Mouse (Mus musculus) embryonic facial prominence, embryonic 11.5 days (tissue): Measurements from ENCODE around the gene Zfp451. TPM values are rescaled to one million over a fixed set of nuclear protein-coding genes. Genes with fewer than 3 reads are reported as not detected.
"Not testable (repeated sequence)": the region's sequence is repeated elsewhere in the genome, so short reads cannot be mapped to it uniquely, and the experiment has no call there.

Experiments used
- ATAC-seq: fragments of 200-750 bp; cut with Nextera tagmentation; replicated peaks from 2 replicates; pipeline ENCODE4 v1.8.0; 2017; ENCODE audit warnings: low read depth; ENCODE audit not compliant: insufficient number of reproducible peaks, low FRiP score, low TSS enrichment
- DNase-seq: peaks from one replicate; pipeline ENCODE4 v3.0.0-alpha.2; 2015; ENCODE audit warnings: low spot score
- H3K27ac ChIP-seq: fragments of 300-500 bp; sonication (generic); replicated peaks from 2 replicates; pipeline ENCODE4 v1.5.1; 2014; ENCODE audit warnings: mild to moderate bottlenecking, low read depth, low read length, control low read depth
- H3K27me3 ChIP-seq: fragments of 300-500 bp; sonication (generic); 2 replicates; pipeline ENCODE4 v1.6.1; 2014; ENCODE audit warnings: mild to moderate bottlenecking, low read length, moderate library complexity, mixed read lengths; ENCODE audit not compliant: control insufficient read depth, insufficient read depth
- H3K36me3 ChIP-seq: fragments of 300-500 bp; sonication (generic); replicated peaks from 2 replicates; pipeline ENCODE4 v1.6.1; 2014; ENCODE audit warnings: low read depth, mild to moderate bottlenecking, low read length, moderate library complexity, mixed read lengths; ENCODE audit not compliant: control insufficient read depth, insufficient read depth
- H3K4me1 ChIP-seq: fragments of 300-500 bp; sonication (generic); 2 replicates; pipeline ENCODE4 v1.6.1; 2014; ENCODE audit warnings: low read length, mixed read lengths; ENCODE audit not compliant: control insufficient read depth, insufficient read depth
- H3K4me2 ChIP-seq: fragments of 300-500 bp; sonication (generic); 2 replicates; pipeline ENCODE4 v1.6.1; 2014; ENCODE audit warnings: low read depth, mild to moderate bottlenecking, control low read depth, low read length, moderate library complexity
- H3K4me3 ChIP-seq: fragments of 300-500 bp; sonication (generic); 2 replicates; pipeline ENCODE4 v1.5.1; 2014; ENCODE audit warnings: low read depth, low read length, control low read depth
- H3K9ac ChIP-seq: fragments of 300-500 bp; sonication (generic); replicated peaks from 2 replicates; pipeline ENCODE4 v1.6.1; 2014; ENCODE audit warnings: mild to moderate bottlenecking, control low read depth, low read length
- H3K9me3 ChIP-seq: fragments of 300-500 bp; sonication (generic); replicated peaks from 2 replicates; pipeline ENCODE4 v1.6.1; 2016; ENCODE audit warnings: mild to moderate bottlenecking, low read length, inconsistent platforms, mixed read lengths; ENCODE audit not compliant: control insufficient read depth
- WGBS: fragments of 180-500 bp; shearing (Covaris S2); extraction: QIAGEN DNeasy Blood & Tissue Kit; methylation state at CpG from one replicate; pipeline ENCODE4 v1.1.7; 2014; 5-methylcytosine and 5-hydroxymethylcytosine counted together
- polyA plus RNA-seq: library from polyadenylated mRNA; unstranded; fragments of >200 nt; fragmentation: Nextera tagmentation; extraction: Ambion mirVana; gene quantifications from 2 replicates; pipeline ENCODE4 v1.2.1, GENCODE M21; 2014

Zfp451 gene
- polyA plus RNA-seq, 1 experiment from 2014 or later, result 42.8 TPM

DNA sequence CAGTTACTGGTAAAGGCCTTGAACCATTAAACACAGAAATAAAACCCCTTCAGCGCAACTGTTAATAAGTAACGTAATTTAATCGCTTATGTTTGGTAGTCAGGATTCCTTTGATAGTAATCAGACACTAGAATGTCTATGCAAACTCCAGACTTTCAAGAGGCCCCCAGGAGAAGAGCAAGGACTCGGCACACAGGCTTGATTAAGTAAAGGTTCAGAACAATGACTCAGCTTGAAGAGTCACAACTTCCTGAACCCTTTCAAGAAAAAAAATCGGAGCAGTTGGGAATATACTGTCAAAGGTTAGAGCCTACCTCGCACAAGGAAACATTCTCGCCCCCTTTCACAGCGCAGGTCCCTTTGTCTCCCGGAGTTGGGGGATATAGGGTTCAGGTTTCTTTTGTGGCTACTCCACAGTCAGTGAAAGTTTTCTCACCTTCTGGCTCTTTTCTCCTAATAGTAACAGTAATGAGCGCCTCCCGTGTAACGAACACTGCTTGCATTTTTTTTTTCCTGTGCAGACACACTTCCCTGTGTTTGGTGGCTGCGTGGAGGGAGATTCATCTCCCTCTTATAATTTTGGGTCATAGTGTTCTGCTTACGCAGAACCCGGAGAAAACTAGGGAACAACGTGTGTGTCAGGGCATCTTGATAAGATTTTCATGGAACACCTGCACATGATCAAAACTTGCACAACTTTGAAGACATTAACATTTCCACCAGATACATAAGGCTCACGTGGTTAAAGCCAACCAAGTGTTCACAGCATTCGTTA lies 58.0 kb downstream of the Zfp451 start:
- peak overlapping the region; percentile 54 for H3K4me3 ChIP-seq
- H3K9ac ChIP-seq, result peak overlapping the region; percentile 83
- no peaks in the 10 kb centered on the region for H3K36me3 ChIP-seq
- 28% methylated on average over 18 of the region's 18 CpGs for WGBS
- no peak for ATAC-seq
- H3K27ac ChIP-seq, result no peak overlapping the region
- DNase-seq, result peak; percentile 22
- no peaks in the 10 kb centered on the region for H3K4me1 ChIP-seq
- no peaks in the 10 kb centered on the region for H3K9me3 ChIP-seq
- H3K4me2 ChIP-seq, result peak overlapping the region; percentile 94
- H3K27me3 ChIP-seq, result no peaks in the 10 kb centered on the region

- Histone ChIP-seq H3K4me1 (no peaks in the 10 kb centered on the region), H3K9ac (no peak overlapping the region), H3K4me3 (no peak overlapping the region), H3K27ac (no peak overlapping the region), H3K9me3 (no peaks in the 10 kb centered on the region), H3K27me3 (no peaks in the 10 kb centered on the region), H3K36me3 (no peaks in the 10 kb centered on the region), H3K4me2 (no peak overlapping the region)
- DNase-seq (no peak), ATAC-seq (no peak)
- 88% methylated on average over 7 of the region's 7 CpGs for WGBS
Observed at GRCm38 (mm10) chr1:33755799-33756198, 58.6 kb downstream of the Zfp451 start.

DNA sequence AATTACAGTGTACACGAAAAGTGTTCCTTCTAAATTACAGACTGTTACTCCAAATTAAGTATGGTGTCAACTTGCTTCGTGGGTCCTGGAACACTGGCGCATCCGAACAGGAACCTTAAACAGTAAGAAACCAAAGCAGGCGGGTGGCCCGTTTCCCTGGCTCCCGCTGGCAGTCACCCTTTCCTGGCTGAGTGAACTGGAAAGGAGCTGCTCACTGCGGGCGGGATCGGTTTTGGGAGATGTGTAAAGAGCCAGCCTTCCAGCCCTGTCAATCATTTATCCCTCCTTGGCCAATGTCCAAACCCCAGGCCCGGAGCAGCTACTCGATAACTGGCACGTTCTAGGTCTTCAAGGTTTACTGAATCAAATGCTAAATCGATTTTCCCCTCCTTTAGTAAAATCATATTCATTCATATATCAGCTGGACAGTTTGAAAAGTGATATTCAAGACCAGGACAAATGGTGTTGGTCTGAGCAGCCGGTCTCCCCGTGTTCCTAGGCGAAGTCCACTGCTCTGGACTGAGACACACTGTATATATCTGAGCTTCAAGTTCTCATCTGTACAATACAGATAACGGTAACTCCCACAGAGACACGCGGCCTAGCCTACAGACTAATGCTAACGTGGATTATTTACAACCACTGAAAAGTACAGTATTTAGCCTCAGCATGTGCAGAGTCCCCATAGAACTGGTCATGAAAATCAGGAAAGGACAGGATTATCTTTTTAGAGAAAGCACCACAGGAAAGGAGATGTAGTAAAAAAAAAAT lies 59.2 kb downstream of the Zfp451 start:
- Histone ChIP-seq H3K4me3 (no peak overlapping the region), H3K4me1 (no peaks in the 10 kb centered on the region), H3K9ac (no peak overlapping the region), H3K27ac (no peak overlapping the region), H3K4me2 (no peak overlapping the region), H3K36me3 (no peaks in the 10 kb centered on the region), H3K27me3 (no peaks in the 10 kb centered on the region), H3K9me3 (no peaks in the 10 kb centered on the region)
- DNase-seq (no peak), ATAC-seq (no peak)
- WGBS, result 87% methylated on average over 21 of the region's 21 CpGs

- 89% methylated on average over 17 of the region's 17 CpGs for WGBS
- H3K4me3 ChIP-seq, result no peak overlapping the region
- H3K9me3 ChIP-seq, result no peaks in the 10 kb centered on the region
- H3K4me2 ChIP-seq, result no peak overlapping the region
- no peaks in the 10 kb centered on the region for H3K36me3 ChIP-seq
- H3K9ac ChIP-seq, result no peak overlapping the region
- DNase-seq, result no peak
- no peaks in the 10 kb centered on the region for H3K27me3 ChIP-seq
- ATAC-seq, result no peak
- H3K27ac ChIP-seq, result no peak overlapping the region
- no peaks in the 10 kb centered on the region for H3K4me1 ChIP-seq
Observed at GRCm38 (mm10) chr1:33754089-33754488, 60.3 kb downstream of the Zfp451 start.

- Histone ChIP-seq H3K4me1 (no peaks in the 10 kb centered on the region), H3K36me3 (no peaks in the 10 kb centered on the region), H3K9ac (no peak overlapping the region), H3K4me2 (no peak overlapping the region), H3K27me3 (no peaks in the 10 kb centered on the region), H3K4me3 (no peak overlapping the region), H3K27ac (no peak overlapping the region), H3K9me3 (no peaks in the 10 kb centered on the region)
- WGBS, result 87% methylated on average over 10 of the region's 10 CpGs
- ATAC-seq (no peak), DNase-seq (no peak)
Observed at GRCm38 (mm10) chr1:33751283-33751682, 63.1 kb downstream of the Zfp451 start.

- H3K4me1 ChIP-seq, H3K4me2 ChIP-seq, H3K4me3 ChIP-seq, H3K36me3 ChIP-seq, H3K9me3 ChIP-seq, H3K9ac ChIP-seq, H3K27me3 ChIP-seq, DNase-seq, ATAC-seq, H3K27ac ChIP-seq: not testable (repeated sequence)
- 88% methylated on average over 3 of the region's 4 CpGs for WGBS
Observed at GRCm38 (mm10) chr1:33749709-33750108, 64.7 kb downstream of the Zfp451 start.

DNA sequence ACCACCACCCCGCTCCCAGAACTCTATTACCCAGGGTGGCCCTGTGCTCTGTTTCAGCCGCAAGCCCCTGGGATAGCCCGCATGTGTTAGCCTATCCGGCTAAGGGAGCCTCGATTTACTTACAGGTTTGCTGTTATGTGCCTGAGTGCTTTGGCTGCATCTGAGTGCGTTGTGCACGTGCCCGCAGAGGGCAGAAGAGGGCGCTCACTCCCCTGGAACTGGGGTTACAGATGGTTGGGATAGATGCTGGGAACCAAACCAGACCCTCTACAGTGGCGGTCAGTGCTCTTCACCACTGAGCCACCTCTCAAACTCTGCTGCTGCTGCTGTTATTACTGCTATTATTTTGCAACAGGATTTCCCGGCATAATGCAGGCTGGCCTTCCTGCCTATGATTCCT lies 65.3 kb downstream of the Zfp451 start:
- Histone ChIP-seq H3K9ac (no peak overlapping the region), H3K4me2 (no peak overlapping the region), H3K9me3 (no peaks in the 10 kb centered on the region), H3K4me1 (no peaks in the 10 kb centered on the region), H3K36me3 (no peaks in the 10 kb centered on the region), H3K27ac (no peak overlapping the region), H3K27me3 (no peaks in the 10 kb centered on the region), H3K4me3 (no peak overlapping the region)
- no peak for DNase-seq
- WGBS, result 96% methylated on average over 11 of the region's 11 CpGs
- no peak for ATAC-seq

GRCm38 (mm10) chr1:33745901-33746300 lies 68.5 kb downstream of the Zfp451 start:
- DNase-seq, result no peak
- H3K9me3 ChIP-seq, result no peaks in the 10 kb centered on the region
- WGBS, result 91% methylated on average over 4 of the region's 4 CpGs
- H3K27ac ChIP-seq, result no peak overlapping the region
- H3K4me2 ChIP-seq, result no peak overlapping the region
- no peaks in the 10 kb centered on the region for H3K36me3 ChIP-seq
- ATAC-seq, result no peak
- no peak overlapping the region for H3K4me3 ChIP-seq
- H3K9ac ChIP-seq, result no peak overlapping the region
- no peaks in the 10 kb centered on the region for H3K27me3 ChIP-seq
- no peaks in the 10 kb centered on the region for H3K4me1 ChIP-seq
